Mouse (Mus musculus): ENCODE measurements around the gene Gls. TPM values are rescaled to one million over a fixed set of nuclear protein-coding genes. Genes with fewer than 3 reads are reported as not detected.
A peak's percentile ranks its signal among the peaks of the same experiment; 100 is the strongest.

The Gls gene
- total RNA-seq, 2 experiments from 2014 or later = 101 to 119 TPM

DNA sequence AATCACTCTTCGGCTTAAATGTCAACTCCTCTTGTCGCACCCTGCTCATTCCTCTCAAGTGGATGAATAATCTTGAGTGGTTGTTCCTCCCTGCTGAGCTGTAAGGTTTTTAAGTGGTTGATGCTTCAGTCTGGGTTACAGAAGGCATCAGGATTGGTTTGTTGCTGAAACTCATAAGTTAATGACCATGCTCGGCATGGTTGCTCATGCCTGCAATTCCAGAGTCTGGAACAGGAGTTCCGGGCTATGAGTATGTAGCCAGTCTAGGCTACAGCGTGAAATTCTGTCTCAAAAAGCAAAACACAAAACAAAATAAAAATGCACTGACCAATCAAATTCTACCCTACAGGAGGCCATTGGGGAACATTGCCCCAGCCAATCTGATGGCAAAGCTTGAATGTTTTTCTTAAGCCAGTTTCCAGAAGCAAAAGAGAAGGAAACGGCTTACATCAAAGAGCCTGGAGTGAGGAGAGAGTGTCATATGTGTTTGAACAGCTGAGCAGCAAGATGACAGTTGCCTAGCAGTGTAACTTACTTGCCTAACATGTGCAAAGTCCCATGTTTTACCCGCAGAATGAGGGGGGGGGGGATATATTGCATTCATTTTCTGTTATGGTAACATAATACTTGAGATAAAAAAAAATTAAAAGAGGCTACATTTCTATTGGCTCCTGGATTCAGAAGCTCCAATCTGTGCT is 18.2 kb upstream of the Gls start:
- no peak for DNase-seq (ENCODE audit: low spot score in 2 of 2)

DNA sequence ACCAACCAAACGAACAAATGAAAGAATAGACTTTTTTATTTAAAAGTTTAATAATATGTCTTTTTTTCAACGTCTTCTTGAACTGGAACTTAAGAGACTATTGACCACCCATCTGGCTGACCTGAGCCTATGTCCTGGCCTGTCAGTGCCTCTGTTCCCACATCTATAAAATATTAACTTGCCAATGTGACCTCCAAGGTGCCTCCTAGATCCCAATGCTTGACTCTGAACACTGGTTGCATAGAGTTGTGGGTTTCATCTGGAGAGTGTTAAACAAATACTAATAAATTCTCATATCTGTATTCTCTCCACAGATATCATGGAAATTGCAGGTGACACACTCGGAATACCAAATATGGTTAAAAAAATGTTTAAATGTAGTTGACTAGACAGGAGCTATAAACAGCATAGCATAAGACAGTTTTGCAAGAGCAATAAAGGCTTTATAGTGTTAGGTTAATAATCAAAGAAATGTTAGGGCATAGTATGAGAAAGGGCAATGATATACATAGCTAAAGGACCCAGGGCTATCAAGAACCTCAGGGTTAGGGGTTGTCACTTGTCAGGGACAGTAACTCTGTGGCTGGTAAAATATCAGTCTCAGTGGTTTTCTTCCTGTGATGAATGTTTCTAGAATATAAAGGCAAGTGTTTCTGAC is 16.0 kb upstream of the Gls start:
- DNase-seq (ENCODE audit: low spot score in 2 of 2) = no peak

DNA sequence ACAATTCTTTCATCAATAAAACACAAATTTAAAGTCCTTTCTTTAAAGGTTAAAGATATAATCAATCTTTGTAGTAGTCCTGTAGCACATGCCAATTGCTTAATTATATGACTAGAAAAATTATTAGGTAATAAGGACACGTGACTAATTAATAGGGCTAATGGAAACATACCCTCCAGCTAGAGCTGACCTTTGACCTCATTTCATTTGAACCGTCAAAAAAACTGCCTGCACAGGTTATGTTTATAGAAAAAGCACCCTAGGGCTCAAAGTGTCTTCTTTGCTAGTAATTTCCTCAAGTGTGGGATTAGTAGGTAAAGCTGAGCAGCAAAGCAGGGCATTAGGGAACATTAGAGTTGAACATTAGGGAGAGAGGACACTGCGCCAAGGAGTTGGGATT is 9.2 kb upstream of the Gls start:
- DNase-seq (ENCODE audit: low spot score in 2 of 2) = no peak

DNA sequence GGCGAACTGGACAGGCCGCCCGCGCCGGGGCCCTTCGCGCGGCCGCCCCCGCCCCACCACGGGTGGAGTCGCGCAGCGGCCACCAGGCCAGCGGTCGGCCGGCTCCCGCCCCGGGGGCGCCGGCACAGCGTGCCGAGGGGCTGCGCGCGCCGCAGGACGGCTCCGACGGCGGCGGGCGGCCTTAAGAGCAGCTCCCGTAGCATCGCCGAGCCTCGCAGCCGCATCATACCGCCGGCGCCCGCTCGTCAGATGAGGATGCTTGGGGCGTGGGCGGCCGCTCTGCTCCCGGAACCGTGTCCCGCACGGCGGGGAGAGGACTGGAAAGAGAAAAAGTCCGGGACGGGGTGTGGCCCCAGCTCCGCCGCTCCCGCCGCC is 279 bp downstream of the Gls start:
- no peak for DNase-seq (ENCODE audit: low spot score in 2 of 2)

DNA sequence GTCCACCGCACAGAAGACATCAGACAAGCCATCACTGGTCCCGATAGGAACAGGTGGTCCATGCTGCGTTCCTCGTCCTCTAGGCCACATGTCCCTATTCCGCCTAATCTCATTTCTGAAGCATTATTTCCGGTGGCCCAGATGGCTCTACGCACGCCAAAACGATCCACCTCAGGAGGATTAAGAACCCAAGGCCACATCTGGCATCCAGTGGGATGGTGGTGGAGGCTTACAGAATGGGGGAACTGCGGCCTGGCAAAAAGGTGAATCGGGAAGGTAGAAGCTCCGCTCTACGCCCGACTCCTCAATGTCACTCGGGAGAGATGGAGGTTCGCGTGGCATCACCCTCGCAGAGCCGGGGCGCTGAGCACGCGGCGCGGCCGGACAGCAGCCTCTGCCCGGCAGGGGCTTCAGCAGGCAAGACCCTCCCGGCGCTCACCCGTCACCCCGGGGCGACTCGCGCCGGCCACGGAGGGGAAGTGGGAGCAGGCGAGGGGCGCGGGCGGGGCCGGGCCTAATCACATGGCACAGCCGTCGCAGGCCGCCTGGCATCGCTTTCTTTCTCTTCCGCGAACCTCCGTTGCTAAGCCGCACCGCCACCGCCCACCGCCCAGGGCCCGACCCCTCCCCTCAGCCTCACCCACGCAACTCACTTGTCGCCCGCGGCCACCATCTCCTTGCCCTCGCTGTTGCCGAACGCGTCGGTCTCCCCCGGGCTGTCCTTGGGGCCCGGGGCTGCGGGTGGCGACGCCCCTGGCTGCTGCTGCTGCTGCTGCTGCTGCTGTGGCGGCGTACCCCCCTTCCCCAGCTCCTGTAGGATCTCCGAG is 880 bp downstream of the Gls start:
- DNase-seq (ENCODE audit: low spot score in 2 of 2) = peak; percentile 23 to 35

DNA sequence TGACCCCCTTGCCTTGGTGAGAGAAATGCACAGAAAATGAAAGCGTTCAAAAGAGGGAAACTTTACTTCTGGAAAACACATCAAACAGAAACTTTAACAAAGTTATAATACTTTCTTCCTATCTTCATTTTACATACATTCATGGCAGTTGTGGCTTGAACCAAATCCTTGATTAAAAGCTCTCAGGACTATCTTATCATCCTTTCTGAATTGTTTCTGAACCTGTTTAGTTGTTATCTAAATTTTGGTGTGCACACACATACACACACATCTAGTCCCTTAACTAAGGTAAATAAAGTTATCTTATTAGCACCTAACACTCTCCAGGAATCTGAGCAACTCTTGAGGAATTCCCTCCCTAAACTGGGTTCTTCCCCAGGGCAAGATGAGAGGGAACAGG is 2.6 kb downstream of the Gls start:
- no peak for DNase-seq (ENCODE audit: low spot score in 2 of 2)

DNA sequence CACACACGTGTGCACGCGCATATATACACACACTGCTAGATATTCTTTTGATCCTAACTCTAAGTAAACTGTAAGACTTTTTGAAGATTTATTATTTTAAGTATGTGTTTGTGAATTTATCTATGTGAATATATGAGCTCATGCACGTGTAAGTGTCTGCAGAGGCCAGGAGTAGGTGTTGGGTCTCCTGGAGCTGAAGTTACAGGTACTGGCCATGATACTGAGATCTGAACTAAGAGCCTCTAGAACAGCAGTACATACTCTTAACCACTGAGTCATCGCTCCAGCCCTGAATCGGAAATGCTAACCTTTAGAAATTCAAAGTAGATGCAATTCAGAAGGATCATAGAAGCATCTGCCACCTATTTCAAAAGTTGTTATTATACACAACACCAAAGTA is 4.9 kb downstream of the Gls start:
- DNase-seq (ENCODE audit: low spot score in 2 of 2) = no peak

DNA sequence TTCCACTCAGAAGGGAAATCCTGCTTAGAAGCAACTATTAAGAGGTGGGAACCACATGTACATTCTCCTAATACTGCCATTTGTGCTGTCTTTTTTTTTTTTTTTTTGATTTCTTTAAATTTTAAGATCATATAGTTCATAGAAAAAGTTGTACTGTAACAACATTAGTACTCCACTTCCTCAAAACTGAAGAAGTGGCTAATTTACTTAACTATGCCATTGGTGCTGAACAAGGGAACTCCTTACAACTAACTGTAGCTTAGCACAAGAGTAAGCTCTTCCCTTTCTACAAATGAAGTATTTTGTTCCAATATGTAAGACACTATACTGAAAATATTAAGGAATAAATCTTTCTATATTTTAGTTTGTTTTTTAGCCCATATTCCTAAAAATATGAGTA is 6.6 kb downstream of the Gls start:
- no peak for DNase-seq (ENCODE audit: low spot score in 2 of 2)

DNA sequence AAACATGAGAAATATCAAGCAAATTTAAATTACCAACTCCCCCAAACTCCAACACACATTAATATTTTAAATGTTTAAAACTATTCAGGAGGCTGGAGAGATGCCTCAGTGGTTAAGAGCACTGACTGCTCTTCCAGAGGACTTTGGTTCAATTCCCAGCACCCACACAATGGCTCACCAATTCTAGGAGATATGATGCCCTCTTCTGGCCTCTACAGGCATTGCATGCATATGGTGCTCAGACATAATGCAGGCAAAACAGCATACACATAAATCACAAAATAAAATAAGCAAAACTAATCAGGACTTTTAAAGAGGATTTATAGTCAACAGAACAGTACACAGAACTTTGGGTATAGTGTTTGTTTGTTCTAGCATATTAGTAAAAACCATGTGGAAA is 16.3 kb downstream of the Gls start:
- no peak for DNase-seq (ENCODE audit: low spot score in 2 of 2)

DNA sequence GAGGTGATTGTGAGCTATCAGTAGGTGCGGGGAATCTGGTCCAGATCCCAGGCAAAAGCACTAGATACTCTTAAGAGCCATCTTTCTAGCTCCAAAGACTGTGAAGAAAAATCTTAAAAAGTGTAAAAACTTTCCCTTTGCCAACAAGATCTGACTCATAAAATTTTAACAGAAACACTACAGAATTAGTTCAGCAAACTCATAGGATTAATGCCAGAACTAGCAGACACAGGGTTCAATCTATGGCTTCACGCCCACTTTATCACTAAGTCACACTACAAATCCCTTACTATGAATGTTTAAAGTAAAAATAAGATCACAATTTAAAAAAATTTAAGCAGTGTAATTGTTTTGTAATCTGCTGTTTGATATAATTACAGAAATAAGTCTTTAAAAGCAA is 50.0 kb downstream of the Gls start:
- DNase-seq (ENCODE audit: low spot score in 2 of 2) = no peak

DNA sequence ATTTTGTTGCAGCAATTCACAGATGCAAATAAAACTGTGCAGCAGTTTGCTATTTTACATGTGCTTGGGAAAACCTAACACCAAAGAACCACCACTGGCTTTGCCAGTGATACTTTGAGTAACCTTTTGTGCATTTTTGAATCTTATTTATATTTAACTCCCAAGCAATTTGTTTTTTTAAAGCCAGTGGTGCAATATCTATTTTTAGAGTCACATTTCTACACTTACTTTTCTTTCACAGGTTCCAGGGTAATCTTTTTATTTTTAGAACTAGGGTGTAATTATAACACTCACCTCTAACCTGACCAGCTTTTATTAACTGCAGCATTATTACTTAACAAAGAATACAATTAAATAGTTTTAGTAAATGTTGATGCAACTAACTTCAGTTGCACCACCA is 51.0 kb downstream of the Gls start:
- DNase-seq (ENCODE audit: low spot score in 2 of 2) = no peak

DNA sequence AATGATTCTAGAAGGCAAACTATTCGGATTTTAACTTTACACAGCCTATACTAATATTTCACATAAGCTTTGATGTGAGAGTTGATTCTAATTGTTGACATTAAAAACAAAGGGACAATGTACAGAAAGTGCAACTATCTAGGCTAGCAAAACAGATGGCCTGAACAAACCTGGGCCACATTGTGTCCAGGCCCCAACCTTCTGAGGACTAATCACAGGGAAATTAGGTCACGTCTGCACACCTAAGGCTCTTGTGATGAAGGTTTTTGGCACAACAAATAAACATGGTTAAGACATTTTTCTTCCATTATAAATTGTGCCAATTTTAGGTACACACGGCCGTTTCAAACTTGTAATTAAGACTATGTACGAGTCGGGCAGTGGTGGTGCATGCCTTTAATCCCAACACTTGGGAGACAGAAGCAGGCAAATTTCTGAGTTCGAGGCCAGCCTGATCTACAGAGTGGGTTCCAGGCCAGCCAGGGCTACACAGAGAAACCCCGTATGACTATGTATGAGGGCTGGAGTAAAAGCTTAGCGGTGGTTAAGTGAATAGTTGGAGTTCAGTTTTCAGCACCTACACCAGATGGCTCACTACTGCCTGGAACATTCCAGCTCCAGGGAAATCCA is 53.0 kb downstream of the Gls start:
- no peak for DNase-seq (ENCODE audit: low spot score in 2 of 2)

DNA sequence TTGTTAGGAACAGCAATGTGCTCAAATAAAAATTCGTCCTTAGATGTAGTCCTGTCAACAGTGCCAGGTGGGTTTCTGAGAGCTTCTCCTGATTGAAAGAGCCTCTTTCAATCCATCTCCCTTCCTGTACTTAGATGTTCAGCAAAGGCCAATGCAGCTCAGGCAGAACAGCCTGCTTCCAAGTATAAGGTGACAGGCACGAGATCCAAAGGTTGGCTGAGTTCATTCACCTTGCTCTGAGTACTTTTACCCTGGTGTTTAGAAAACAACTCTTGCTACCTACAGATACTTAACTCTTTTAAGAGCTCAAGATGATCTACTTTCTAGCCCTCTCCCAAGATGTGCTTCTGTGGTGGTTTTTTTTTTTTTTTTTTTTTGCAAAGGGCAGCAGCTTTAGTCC is 56.0 kb downstream of the Gls start:
- no peak for DNase-seq (ENCODE audit: low spot score in 2 of 2)

DNA sequence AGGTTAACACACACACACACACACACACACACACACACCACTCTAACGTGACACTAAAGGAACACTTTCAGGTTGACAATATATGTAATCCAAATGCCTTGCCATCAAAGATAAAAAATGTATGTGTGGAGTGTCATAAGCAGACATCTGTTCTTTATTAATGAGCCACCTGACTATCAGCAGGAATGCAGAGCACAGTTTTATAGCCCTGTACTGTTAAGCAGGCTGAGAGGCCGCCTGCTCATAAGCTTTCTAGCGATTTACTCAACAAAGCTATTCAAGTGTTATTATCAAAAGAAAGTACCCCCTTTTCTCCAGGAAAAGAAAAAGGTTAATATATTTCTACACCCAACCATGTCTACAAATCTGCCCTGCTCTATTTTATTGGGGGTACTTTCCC is 57.0 kb downstream of the Gls start:
- DNase-seq (ENCODE audit: low spot score in 2 of 2) = no peak

DNA sequence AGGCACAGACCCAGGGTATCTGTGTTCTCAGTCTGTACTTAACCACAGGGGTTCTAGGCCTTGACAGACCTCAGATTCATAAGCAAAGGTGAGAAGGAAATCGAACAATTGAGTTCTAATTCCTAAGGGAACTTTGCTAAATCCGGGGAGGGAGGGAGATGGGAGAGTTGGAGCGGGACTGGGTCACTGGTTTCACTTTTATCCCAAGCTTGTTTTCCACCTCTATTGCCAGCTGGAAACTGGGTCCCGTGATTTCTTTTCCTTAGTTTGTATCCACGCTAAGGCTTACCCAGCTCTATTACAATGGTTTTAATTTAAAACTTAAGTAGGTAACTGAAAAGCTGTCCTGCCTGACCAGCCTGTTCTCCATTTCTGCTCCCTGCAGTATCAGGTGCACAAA is 57.7 kb downstream of the Gls start:
- no peak for DNase-seq (ENCODE audit: low spot score in 2 of 2)

DNA sequence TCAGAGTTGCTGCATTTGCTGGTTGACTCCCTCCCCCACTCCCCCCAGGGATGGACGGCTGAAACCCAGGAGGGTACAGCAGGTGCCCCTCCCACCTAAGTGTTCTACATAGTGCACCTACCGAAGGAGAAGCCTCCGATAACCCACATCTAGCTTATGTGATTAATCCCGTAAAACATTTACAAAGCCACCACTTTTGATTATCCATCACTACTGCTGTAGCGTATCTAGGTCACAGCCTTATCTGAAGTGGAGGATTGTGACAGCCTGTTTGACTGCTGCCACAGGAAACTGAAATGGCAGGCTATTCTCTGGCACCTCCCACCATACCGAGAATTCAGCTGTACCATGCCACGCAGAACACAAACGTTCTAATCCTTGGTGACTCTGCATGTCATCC is 61.8 kb downstream of the Gls start:
- DNase-seq (ENCODE audit: low spot score in 2 of 2) = no peak

DNA sequence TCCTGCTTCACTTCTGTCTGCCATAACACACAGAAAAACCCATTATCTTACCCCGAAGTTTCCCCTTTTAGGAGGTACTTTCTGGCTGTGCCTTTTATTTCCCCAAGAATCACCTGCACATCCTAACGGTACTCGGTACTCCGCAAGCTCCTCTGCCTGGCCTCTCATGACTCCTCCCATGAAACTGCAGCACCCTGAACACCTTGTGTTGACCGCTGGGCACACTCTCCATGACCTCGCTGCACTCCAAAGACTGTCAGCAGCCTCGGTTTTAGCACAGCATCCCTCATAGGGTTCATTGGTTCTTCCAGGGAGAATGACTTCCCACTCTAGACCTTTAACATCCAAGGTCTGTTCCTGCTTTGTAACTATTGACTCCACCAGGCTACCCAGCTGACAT is 62.3 kb downstream of the Gls start:
- DNase-seq (ENCODE audit: low spot score in 2 of 2) = no peak

DNA sequence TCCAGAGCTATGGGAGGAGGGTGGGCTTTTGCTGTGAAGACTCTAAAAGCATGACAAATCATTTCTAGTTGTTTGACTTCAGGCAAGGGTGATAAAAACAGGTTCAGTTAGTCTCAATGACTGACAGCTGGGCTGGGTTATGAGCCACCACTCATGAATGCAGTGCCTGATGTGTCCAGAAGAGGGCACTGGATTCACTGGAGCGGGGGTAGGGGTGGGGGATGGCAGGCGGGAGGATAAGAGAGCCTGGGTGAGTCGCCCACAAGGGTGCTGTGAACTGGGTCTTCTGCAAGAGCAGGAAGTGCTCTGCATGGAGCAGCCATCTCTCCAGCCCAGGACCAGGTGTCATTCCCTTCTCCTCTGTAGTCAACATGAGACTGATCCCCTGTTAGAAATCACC is 63.0 kb downstream of the Gls start:
- DNase-seq (ENCODE audit: low spot score in 2 of 2) = no peak

DNA sequence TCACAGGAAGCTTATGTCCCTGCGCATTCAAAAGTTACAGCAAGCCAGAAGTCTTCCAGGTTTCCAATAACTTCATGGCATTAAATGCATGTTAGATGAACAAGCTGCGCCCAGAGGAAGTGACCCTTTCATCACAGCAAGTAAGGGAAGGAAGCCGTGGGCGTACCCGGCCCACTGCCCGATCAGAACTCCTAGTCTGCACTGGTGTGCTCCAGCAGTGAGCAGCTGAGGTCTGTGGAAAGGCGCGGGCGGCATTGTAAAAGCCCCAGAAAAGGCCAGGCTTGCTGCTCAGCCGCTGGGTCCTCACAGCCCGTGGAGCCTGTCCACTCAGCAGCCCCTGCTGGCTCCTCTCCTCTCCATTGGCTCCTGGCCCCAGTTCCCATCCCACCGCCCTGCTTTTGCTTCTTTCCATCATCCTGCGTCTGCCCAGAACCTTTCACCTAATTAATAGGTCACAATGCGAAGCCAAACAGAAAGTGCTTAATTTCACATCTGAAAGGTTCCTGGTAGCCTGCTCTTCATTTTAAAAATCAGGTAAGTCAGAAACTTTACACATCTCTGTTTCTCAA is 66.3 kb downstream of the Gls start:
- no peak for DNase-seq (ENCODE audit: low spot score in 2 of 2)

DNA sequence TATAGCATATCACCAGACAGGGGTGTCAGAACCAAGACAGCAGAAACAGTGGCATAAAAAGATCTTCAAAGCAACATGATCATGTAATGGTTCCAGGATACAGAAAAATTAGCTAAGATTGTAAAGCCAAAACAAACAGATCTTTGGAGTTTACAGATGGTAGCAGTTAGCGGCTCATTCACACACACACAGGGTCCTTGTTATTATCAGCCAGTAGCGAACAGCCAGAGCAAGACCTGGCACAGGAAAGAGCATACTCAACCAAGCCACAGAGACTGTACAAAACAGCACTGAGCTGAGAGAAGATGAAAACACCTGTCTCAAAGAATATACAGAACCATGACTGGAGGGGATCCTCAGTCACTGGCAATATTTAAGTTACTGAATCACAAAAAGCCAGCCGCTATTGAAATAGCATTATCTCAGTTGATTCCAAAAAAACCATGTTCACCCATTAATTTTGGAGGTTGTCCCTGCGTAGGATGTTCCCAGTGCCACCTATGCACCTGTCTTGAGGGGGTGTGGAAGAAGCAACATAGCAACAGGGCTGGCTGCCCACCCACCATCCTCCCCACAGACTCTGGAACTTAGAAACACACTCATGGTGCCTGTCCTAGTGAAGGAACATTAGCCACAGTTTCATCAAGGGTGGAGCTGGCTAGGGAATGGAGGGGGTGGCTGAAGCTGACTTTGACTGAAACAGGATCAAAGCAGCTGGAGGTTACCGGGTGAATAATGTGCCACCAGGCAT is 69.2 kb downstream of the Gls start:
- no peak for DNase-seq (ENCODE audit: low spot score in 2 of 2)

DNA sequence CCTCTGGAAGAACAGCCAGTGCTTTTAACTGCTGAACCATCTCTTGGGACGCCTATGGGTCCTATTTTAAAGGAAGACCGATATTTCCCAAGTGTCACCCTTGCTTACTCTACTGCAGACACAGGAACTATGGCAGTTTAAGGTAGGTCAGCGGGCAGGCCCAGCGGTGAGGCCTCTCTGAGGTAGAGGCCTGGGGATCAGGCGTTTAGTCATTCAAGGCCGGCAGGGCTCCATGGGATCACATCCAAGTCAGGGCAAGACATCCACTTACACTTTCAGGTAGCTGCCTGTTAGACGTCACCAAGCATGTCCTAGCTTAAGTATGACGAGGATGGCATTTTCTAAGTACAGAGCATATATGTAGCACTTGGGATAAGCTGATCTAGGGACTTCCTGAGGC is 71.9 kb downstream of the Gls start:
- no peak for DNase-seq (ENCODE audit: low spot score in 2 of 2)

Measured in adrenal gland, postnatal 4 days (tissue).